Mouse (Mus musculus) midbrain, embryonic 12.5 days (tissue): ENCODE measurements around the gene Itga9. TPM values are rescaled to one million over a fixed set of nuclear protein-coding genes. Genes with fewer than 3 reads are reported as not detected.

Source experiments
- ATAC-seq: fragments of 200-750 bp; cut with Nextera tagmentation; 2 replicates; pipeline ENCODE4 v1.8.0; 2017; ENCODE audit warnings: low read depth, moderate TSS enrichment, moderate library complexity; ENCODE audit not compliant: low FRiP score
- H3K27ac ChIP-seq: fragments of 300-500 bp; sonication (generic); replicated peaks from 2 replicates; pipeline ENCODE4 v1.5.1; 2016; ENCODE audit warnings: mild to moderate bottlenecking
- H3K27me3 ChIP-seq: fragments of 300-500 bp; sonication (generic); 2 replicates; pipeline ENCODE4 v1.6.1; 2016; ENCODE audit warnings: mild to moderate bottlenecking
- H3K36me3 ChIP-seq: fragments of 300-500 bp; sonication (generic); 2 replicates; pipeline ENCODE4 v1.6.1; 2016
- H3K4me1 ChIP-seq: fragments of 300-500 bp; sonication (generic); 2 replicates; pipeline ENCODE4 v1.6.1; 2016
- H3K4me2 ChIP-seq: fragments of 300-500 bp; sonication (generic); replicated peaks from 2 replicates; pipeline ENCODE4 v1.6.1; 2016; ENCODE audit warnings: mild to moderate bottlenecking, moderate library complexity
- H3K4me3 ChIP-seq: fragments of 300-500 bp; sonication (generic); 2 replicates; pipeline ENCODE4 v1.5.1; 2016; ENCODE audit warnings: mild to moderate bottlenecking
- H3K9ac ChIP-seq: fragments of 300-500 bp; sonication (generic); replicated peaks from 2 replicates; pipeline ENCODE4 v1.6.1; 2016; ENCODE audit warnings: mild to moderate bottlenecking, moderate library complexity
- H3K9me3 ChIP-seq: fragments of 300-500 bp; sonication (generic); 2 replicates; pipeline ENCODE4 v1.6.1; 2016; ENCODE audit warnings: mild to moderate bottlenecking
- WGBS: fragments of 180-500 bp; shearing (Covaris S2); methylation state at CpG from one replicate; pipeline ENCODE4 v1.1.7; 2016; 5-methylcytosine and 5-hydroxymethylcytosine counted together
- polyA plus RNA-seq: library from polyadenylated mRNA; unstranded; fragments of >200 nt; fragmentation: Nextera tagmentation; extraction: Ambion mirVana; gene quantifications from 2 replicates; pipeline ENCODE4 v1.2.1, GENCODE M21; 2016

Itga9 gene
- polyA plus RNA-seq, 1 experiment from 2014 or later: 10.6 TPM

GRCm38 (mm10) chr9:118877365-118878008, 271.0 kb downstream of the Itga9 start:
- WGBS: 75% methylated on average over 7 of the region's 7 CpGs
- H3K4me3 ChIP-seq: no peak overlapping the region
- ATAC-seq: no peak

GRCm38 (mm10) chr9:118878596-118878995, 272.1 kb downstream of the Itga9 start:
- 91% methylated on average over 11 of the region's 11 CpGs for WGBS
- H3K9me3 ChIP-seq: no peaks in the 10 kb centered on the region
- no peak overlapping the region for H3K4me2 ChIP-seq
- no peaks in the 10 kb centered on the region for H3K27me3 ChIP-seq
- no peaks in the 10 kb centered on the region for H3K36me3 ChIP-seq
- no peak overlapping the region for H3K27ac ChIP-seq
- no peak overlapping the region for H3K4me3 ChIP-seq
- no peaks in the 10 kb centered on the region for H3K4me1 ChIP-seq
- ATAC-seq: no peak
- H3K9ac ChIP-seq: no peak overlapping the region

More at GRCm38 (mm10) chr9:118877365-118878008, 271.0 kb downstream of the Itga9 start:
- Histone ChIP-seq H3K4me2 (no peak overlapping the region), H3K36me3 (no peaks in the 10 kb centered on the region), H3K9ac (no peak overlapping the region), H3K4me1 (no peaks in the 10 kb centered on the region), H3K27ac (no peak overlapping the region), H3K9me3 (no peaks in the 10 kb centered on the region), H3K27me3 (no peaks in the 10 kb centered on the region)

GRCm38 (mm10) chr9:118881281-118881945, 274.9 kb downstream of the Itga9 start:
- ATAC-seq: no peak
- no peaks in the 10 kb centered on the region for H3K4me1 ChIP-seq
- H3K4me2 ChIP-seq: no peak overlapping the region
- H3K9ac ChIP-seq: no peak overlapping the region
- no peaks in the 10 kb centered on the region for H3K27me3 ChIP-seq
- 75% methylated on average over 7 of the region's 7 CpGs for WGBS
- H3K27ac ChIP-seq: no peak overlapping the region
- H3K36me3 ChIP-seq: no peaks in the 10 kb centered on the region
- no peak overlapping the region for H3K4me3 ChIP-seq
- no peaks in the 10 kb centered on the region for H3K9me3 ChIP-seq

GRCm38 (mm10) chr9:118881946-118882284, 275.4 kb downstream of the Itga9 start:
- ATAC-seq: no peak
- 93% methylated on average over 6 of the region's 6 CpGs for WGBS
- no peaks in the 10 kb centered on the region for H3K9me3 ChIP-seq

GRCm38 (mm10) chr9:118883150-118883549, 276.7 kb downstream of the Itga9 start:
- no peak for ATAC-seq
- WGBS: 89% methylated on average over 7 of the region's 7 CpGs

More at GRCm38 (mm10) chr9:118881946-118882284, 275.4 kb downstream of the Itga9 start:
- no peak overlapping the region for H3K4me2 ChIP-seq
- H3K4me3 ChIP-seq: no peak overlapping the region
- no peak overlapping the region for H3K9ac ChIP-seq
- no peaks in the 10 kb centered on the region for H3K36me3 ChIP-seq
- H3K4me1 ChIP-seq: no peaks in the 10 kb centered on the region
- H3K27ac ChIP-seq: no peak overlapping the region
- no peaks in the 10 kb centered on the region for H3K27me3 ChIP-seq

GRCm38 (mm10) chr9:118885785-118886184, 279.3 kb downstream of the Itga9 start:
- no peak for ATAC-seq
- Histone ChIP-seq H3K9me3 (no peaks in the 10 kb centered on the region), H3K9ac (no peak overlapping the region), H3K27ac (no peak overlapping the region), H3K27me3 (no peaks in the 10 kb centered on the region), H3K4me3 (no peak overlapping the region), H3K36me3 (no peaks in the 10 kb centered on the region), H3K4me1 (0 out of 2 replicates have a peak, but pooled peaks cover 3% of the 10 kb centered on the region), H3K4me2 (no peak overlapping the region)
- 80% methylated on average over 6 of the region's 6 CpGs for WGBS

More at GRCm38 (mm10) chr9:118883150-118883549, 276.7 kb downstream of the Itga9 start:
- Histone ChIP-seq H3K27me3 (no peaks in the 10 kb centered on the region), H3K9ac (no peak overlapping the region), H3K36me3 (no peaks in the 10 kb centered on the region), H3K4me3 (no peak overlapping the region), H3K4me1 (no peaks in the 10 kb centered on the region), H3K4me2 (no peak overlapping the region), H3K9me3 (no peaks in the 10 kb centered on the region), H3K27ac (no peak overlapping the region)

- H3K9me3 ChIP-seq: no peaks in the 10 kb centered on the region
- 74% methylated on average over 7 of the region's 7 CpGs for WGBS
Observed at GRCm38 (mm10) chr9:118887201-118887600, 280.7 kb downstream of the Itga9 start.

GRCm38 (mm10) chr9:118887734-118888133, 281.2 kb downstream of the Itga9 start:
- H3K27me3 ChIP-seq: no peaks in the 10 kb centered on the region
- H3K9ac ChIP-seq: no peak overlapping the region
- ATAC-seq: no peak
- 92% methylated on average over 8 of the region's 8 CpGs for WGBS
- 0 out of 2 replicates have a peak, but pooled peaks cover 6% of the 10 kb centered on the region for H3K4me1 ChIP-seq
- H3K27ac ChIP-seq: no peak overlapping the region
- no peaks in the 10 kb centered on the region for H3K36me3 ChIP-seq
- H3K4me3 ChIP-seq: no peak overlapping the region
- H3K4me2 ChIP-seq: no peak overlapping the region
- no peaks in the 10 kb centered on the region for H3K9me3 ChIP-seq

More at GRCm38 (mm10) chr9:118887201-118887600, 280.7 kb downstream of the Itga9 start:
- ATAC-seq: no peak
- no peak overlapping the region for H3K4me3 ChIP-seq
- no peaks in the 10 kb centered on the region for H3K27me3 ChIP-seq
- H3K36me3 ChIP-seq: no peaks in the 10 kb centered on the region
- no peak overlapping the region for H3K4me2 ChIP-seq
- 0 out of 2 replicates have a peak, but pooled peaks cover 6% of the 10 kb centered on the region for H3K4me1 ChIP-seq
- no peak overlapping the region for H3K9ac ChIP-seq
- H3K27ac ChIP-seq: no peak overlapping the region

GRCm38 (mm10) chr9:118890149-118890548, 283.7 kb downstream of the Itga9 start:
- ATAC-seq: no peak
- H3K4me1 ChIP-seq: 0 out of 2 replicates have a peak, but pooled peaks cover 6% of the 10 kb centered on the region
- no peak overlapping the region for H3K9ac ChIP-seq
- no peak overlapping the region for H3K4me3 ChIP-seq
- no peak overlapping the region for H3K27ac ChIP-seq
- H3K4me2 ChIP-seq: no peak overlapping the region
- no peaks in the 10 kb centered on the region for H3K27me3 ChIP-seq
- no peaks in the 10 kb centered on the region for H3K9me3 ChIP-seq
- WGBS: 91% methylated on average over 4 of the region's 4 CpGs
- H3K36me3 ChIP-seq: no peaks in the 10 kb centered on the region

- no peak overlapping the region for H3K4me3 ChIP-seq
- no peak overlapping the region for H3K9ac ChIP-seq
- no peak overlapping the region for H3K4me2 ChIP-seq
- H3K27ac ChIP-seq: no peak overlapping the region
- ATAC-seq: no peak
- no peaks in the 10 kb centered on the region for H3K9me3 ChIP-seq
- WGBS: 62% methylated on average over 2 of the region's 2 CpGs
- H3K27me3 ChIP-seq: no peaks in the 10 kb centered on the region
- H3K36me3 ChIP-seq: no peaks in the 10 kb centered on the region
- H3K4me1 ChIP-seq: 0 out of 2 replicates have a peak, but pooled peaks cover 6% of the 10 kb centered on the region
Observed at GRCm38 (mm10) chr9:118890645-118891044, 284.2 kb downstream of the Itga9 start.

GRCm38 (mm10) chr9:118891068-118891467, 284.6 kb downstream of the Itga9 start:
- no peak overlapping the region for H3K27ac ChIP-seq
- no peak overlapping the region for H3K4me2 ChIP-seq
- ATAC-seq: no peak
- H3K9me3 ChIP-seq: no peaks in the 10 kb centered on the region
- H3K4me3 ChIP-seq: no peak overlapping the region
- H3K4me1 ChIP-seq: 0 out of 2 replicates have a peak, but pooled peaks cover 6% of the 10 kb centered on the region
- no peaks in the 10 kb centered on the region for H3K36me3 ChIP-seq
- H3K9ac ChIP-seq: no peak overlapping the region
- no peaks in the 10 kb centered on the region for H3K27me3 ChIP-seq
- WGBS: 92% methylated on average over 6 of the region's 6 CpGs

GRCm38 (mm10) chr9:118891593-118891992, 285.1 kb downstream of the Itga9 start:
- no peaks in the 10 kb centered on the region for H3K36me3 ChIP-seq
- WGBS: 85% methylated on average over 9 of the region's 9 CpGs
- no peak overlapping the region for H3K4me2 ChIP-seq
- no peak for ATAC-seq
- no peaks in the 10 kb centered on the region for H3K27me3 ChIP-seq
- H3K27ac ChIP-seq: no peak overlapping the region
- no peaks in the 10 kb centered on the region for H3K9me3 ChIP-seq
- H3K4me1 ChIP-seq: 0 out of 2 replicates have a peak, but pooled peaks cover 6% of the 10 kb centered on the region
- no peak overlapping the region for H3K9ac ChIP-seq
- no peak overlapping the region for H3K4me3 ChIP-seq
